Mouse (Mus musculus) liver, embryonic 14.5 days (tissue): ENCODE measurements around the gene Wdr75.

ENCODE experiments used
- CTCF ChIP-seq: IDR thresholded peaks from 2 replicates; pipeline ENCODE4 v1.5.1; 2016; ENCODE audit warnings: antibody characterized with exemption, low read depth, control low read depth
- EP300 ChIP-seq: IDR thresholded peaks from 2 replicates; pipeline ENCODE4 v1.6.1; 2016; ENCODE audit warnings: antibody characterized with exemption, low read depth

DNA sequence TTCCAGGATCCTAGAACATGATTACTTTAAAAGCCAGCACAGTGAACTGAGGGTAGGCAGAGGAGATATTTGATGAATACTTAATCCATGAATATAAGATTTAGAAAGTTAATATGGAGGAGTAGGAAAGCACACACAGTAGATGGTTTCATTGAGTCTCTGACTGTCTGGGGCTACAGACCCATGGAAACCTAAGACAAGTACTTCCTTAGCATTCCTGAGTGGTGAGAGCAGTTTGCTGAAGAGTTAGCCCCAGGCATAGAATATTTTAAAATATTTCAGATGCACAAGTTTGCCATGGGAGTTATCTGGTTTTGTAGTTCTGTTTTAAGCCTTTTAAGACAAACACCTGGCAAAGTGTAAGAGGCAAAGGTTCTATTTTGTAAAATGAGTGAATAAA lies 66.2 kb downstream of the Wdr75 start:
- TF ChIP-seq EP300 (no peak), CTCF (no peak)
